Mouse (Mus musculus) kidney, adult 11 months (tissue): ENCODE measurements at regions not wholly inside any gene's neighbourhood (a gene's known extent, or its start where the extent isn't known, plus 50 kb on each side); places are given as distances from the start of the nearest gene placed in this dataset.
A peak's percentile ranks its signal among the peaks of the same experiment; 100 is the strongest.

Experiments used
- DNase-seq: peaks from one replicate; pipeline ENCODE4 v3.0.0; 2022

DNA sequence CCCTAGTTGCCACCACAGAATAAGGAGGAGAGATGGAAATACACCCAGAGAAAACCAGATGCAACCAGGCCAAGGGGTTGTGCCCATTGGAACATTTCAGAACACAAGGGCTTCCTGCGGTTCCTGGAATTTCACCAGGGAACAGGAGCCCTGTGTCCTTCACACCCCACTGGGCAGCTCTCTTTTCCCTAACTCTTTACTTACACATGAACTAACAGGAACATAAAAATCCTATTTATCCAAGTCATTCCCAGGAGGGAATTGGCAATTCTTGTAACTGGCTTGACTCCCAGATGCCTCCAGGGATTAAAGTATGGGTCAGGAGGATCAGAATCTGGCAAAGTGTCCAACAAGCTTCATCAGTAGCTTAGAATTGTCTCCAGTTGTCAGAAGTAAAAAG lies 62.2 kb upstream of the Glycam1 start:
- DNase-seq = peak; percentile 91
